Mouse (Mus musculus): ENCODE measurements around the gene Xaf1. TPM values are rescaled to one million over a fixed set of nuclear protein-coding genes. Genes with fewer than 3 reads are reported as not detected.
A peak's percentile ranks its signal among the peaks of the same experiment; 100 is the strongest.

Xaf1 gene
- polyA plus RNA-seq, 1 experiment = 0.53 TPM

GRCm38 (mm10) chr11:72281852-72282400 lies 19.5 kb upstream of the Xaf1 start:
- TF ChIP-seq GATA1 (IDR thresholded peaks at IDR 0.05; ENCODE audit: borderline replicate concordance, low read length) (no peak), FLI1 (IDR thresholded peaks at IDR 0.05; ENCODE audit: low read length) (no peak)

GRCm38 (mm10) chr11:72283486-72284224 lies 17.8 kb upstream of the Xaf1 start:
- H3K9me3 ChIP-seq = peaks cover 4% of the 10 kb centered on the region; the same call in 1 of the 2 replicates
- no peak for TF ChIP-seq GATA1 (IDR thresholded peaks at IDR 0.05; ENCODE audit: borderline replicate concordance, low read length)
- H3K27me3 ChIP-seq (replicated peaks) = peaks cover 18% of the 10 kb centered on the region
- no peak overlapping the region for H3K4me3 ChIP-seq (replicated peaks)
- no peaks in the 10 kb centered on the region for H3K4me1 ChIP-seq
- no peaks in the 10 kb centered on the region for H3K36me3 ChIP-seq (replicated peaks; ENCODE audit: low read length)

More at GRCm38 (mm10) chr11:72281852-72282400, 19.5 kb upstream of the Xaf1 start:
- peaks cover 4% of the 10 kb centered on the region; the same call in 1 of the 2 replicates for H3K9me3 ChIP-seq
- peaks cover 12% of the 10 kb centered on the region for H3K27me3 ChIP-seq (replicated peaks)
- H3K36me3 ChIP-seq (replicated peaks; ENCODE audit: low read length) = no peaks in the 10 kb centered on the region
- H3K4me3 ChIP-seq (replicated peaks) = no peak overlapping the region
- H3K4me1 ChIP-seq = no peaks in the 10 kb centered on the region

- H3K4me1 ChIP-seq = no peaks in the 10 kb centered on the region
- H3K4me3 ChIP-seq (replicated peaks) = no peak overlapping the region
- H3K27me3 ChIP-seq (replicated peaks) = peaks cover 19% of the 10 kb centered on the region
- H3K9me3 ChIP-seq = peaks cover 7% of the 10 kb centered on the region
- H3K36me3 ChIP-seq (replicated peaks; ENCODE audit: low read length) = no peaks in the 10 kb centered on the region
- TF ChIP-seq FLI1 (IDR thresholded peaks at IDR 0.05; ENCODE audit: low read length) (no peak), GATA1 (IDR thresholded peaks at IDR 0.05; ENCODE audit: borderline replicate concordance, low read length) (no peak)
These were observed 16.8 kb upstream of the Xaf1 start for GRCm38 (mm10) chr11:72284532-72285182.

GRCm38 (mm10) chr11:72285971-72286480 lies 15.4 kb upstream of the Xaf1 start:
- Histone ChIP-seq H3K4me1 (no peaks in the 10 kb centered on the region), H3K36me3 (replicated peaks; ENCODE audit: low read length) (no peaks in the 10 kb centered on the region), H3K4me3 (replicated peaks) (no peak overlapping the region), H3K27me3 (replicated peaks) (peaks cover 16% of the 10 kb centered on the region), H3K9me3 (peaks cover 11% of the 10 kb centered on the region)
- TF ChIP-seq GATA1 (IDR thresholded peaks at IDR 0.05; ENCODE audit: borderline replicate concordance, low read length) (no peak), FLI1 (IDR thresholded peaks at IDR 0.05; ENCODE audit: low read length) (no peak)

- Histone ChIP-seq H3K4me3 (replicated peaks) (no peak overlapping the region), H3K36me3 (replicated peaks; ENCODE audit: low read length) (no peaks in the 10 kb centered on the region), H3K27me3 (replicated peaks) (peaks cover 16% of the 10 kb centered on the region), H3K4me1 (no peaks in the 10 kb centered on the region), H3K9me3 (peaks cover 11% of the 10 kb centered on the region)
- TF ChIP-seq FLI1 (IDR thresholded peaks at IDR 0.05; ENCODE audit: low read length) = no peak
- TF ChIP-seq GATA1 (IDR thresholded peaks at IDR 0.05; ENCODE audit: borderline replicate concordance, low read length) = no peak
These were observed 14.8 kb upstream of the Xaf1 start for GRCm38 (mm10) chr11:72286651-72287050.

- peaks cover 11% of the 10 kb centered on the region for H3K9me3 ChIP-seq
- TF ChIP-seq FLI1 (IDR thresholded peaks at IDR 0.05; ENCODE audit: low read length) (no peak), GATA1 (IDR thresholded peaks at IDR 0.05; ENCODE audit: borderline replicate concordance, low read length) (no peak)
- H3K4me3 ChIP-seq (replicated peaks) = no peak overlapping the region
- H3K36me3 ChIP-seq (replicated peaks; ENCODE audit: low read length) = no peaks in the 10 kb centered on the region
- H3K27me3 ChIP-seq (replicated peaks) = peaks cover 16% of the 10 kb centered on the region
- H3K4me1 ChIP-seq = no peaks in the 10 kb centered on the region
These were observed 14.3 kb upstream of the Xaf1 start for GRCm38 (mm10) chr11:72287126-72287525.

GRCm38 (mm10) chr11:72287543-72287942 lies 13.9 kb upstream of the Xaf1 start:
- TF ChIP-seq FLI1 (IDR thresholded peaks at IDR 0.05; ENCODE audit: low read length) (no peak), GATA1 (IDR thresholded peaks at IDR 0.05; ENCODE audit: borderline replicate concordance, low read length) (no peak)
- no peak overlapping the region for H3K4me3 ChIP-seq (replicated peaks)
- H3K9me3 ChIP-seq = peaks cover 11% of the 10 kb centered on the region
- peaks cover 16% of the 10 kb centered on the region for H3K27me3 ChIP-seq (replicated peaks)
- H3K36me3 ChIP-seq (replicated peaks; ENCODE audit: low read length) = no peaks in the 10 kb centered on the region
- no peaks in the 10 kb centered on the region for H3K4me1 ChIP-seq

- TF ChIP-seq FLI1 (IDR thresholded peaks at IDR 0.05; ENCODE audit: low read length) (no peak), GATA1 (IDR thresholded peaks at IDR 0.05; ENCODE audit: borderline replicate concordance, low read length) (no peak)
- Histone ChIP-seq H3K9me3 (peaks cover 11% of the 10 kb centered on the region), H3K4me1 (no peaks in the 10 kb centered on the region), H3K36me3 (replicated peaks; ENCODE audit: low read length) (no peaks in the 10 kb centered on the region), H3K27me3 (replicated peaks) (peaks cover 5% of the 10 kb centered on the region), H3K4me3 (replicated peaks) (no peak overlapping the region)
These were observed 8.3 kb upstream of the Xaf1 start for GRCm38 (mm10) chr11:72293116-72293515.

- peak overlapping the region; percentile 93 for H3K4me3 ChIP-seq (replicated peaks)
- no peaks in the 10 kb centered on the region for H3K9me3 ChIP-seq
- H3K36me3 ChIP-seq (replicated peaks; ENCODE audit: low read length) = peaks cover 42% of the 10 kb centered on the region
- H3K27me3 ChIP-seq (replicated peaks) = no peaks in the 10 kb centered on the region
- H3K4me1 ChIP-seq = peaks cover 39% of the 10 kb centered on the region
- TF ChIP-seq GATA1 (IDR thresholded peaks at IDR 0.05; ENCODE audit: borderline replicate concordance, low read length) (no peak), FLI1 (IDR thresholded peaks at IDR 0.05; ENCODE audit: low read length) (no peak)
These were observed 801 bp downstream of the Xaf1 start for GRCm38 (mm10) chr11:72302230-72302629.

- H3K27me3 ChIP-seq (replicated peaks) = peaks cover 3% of the 10 kb centered on the region
- peaks cover 24% of the 10 kb centered on the region for H3K4me1 ChIP-seq
- H3K9me3 ChIP-seq = no peaks in the 10 kb centered on the region
- no peak for TF ChIP-seq FLI1 (IDR thresholded peaks at IDR 0.05; ENCODE audit: low read length)
- TF ChIP-seq GATA1 (IDR thresholded peaks at IDR 0.05; ENCODE audit: borderline replicate concordance, low read length) = no peak
- no peak overlapping the region for H3K4me3 ChIP-seq (replicated peaks)
- peaks cover 81% of the 10 kb centered on the region for H3K36me3 ChIP-seq (replicated peaks; ENCODE audit: low read length)
These were observed 6.0 kb downstream of the Xaf1 start for GRCm38 (mm10) chr11:72307461-72307860.

Measured in megakaryocyte, embryonic 14.5 days (primary cell).